In the genomic region with DNA sequence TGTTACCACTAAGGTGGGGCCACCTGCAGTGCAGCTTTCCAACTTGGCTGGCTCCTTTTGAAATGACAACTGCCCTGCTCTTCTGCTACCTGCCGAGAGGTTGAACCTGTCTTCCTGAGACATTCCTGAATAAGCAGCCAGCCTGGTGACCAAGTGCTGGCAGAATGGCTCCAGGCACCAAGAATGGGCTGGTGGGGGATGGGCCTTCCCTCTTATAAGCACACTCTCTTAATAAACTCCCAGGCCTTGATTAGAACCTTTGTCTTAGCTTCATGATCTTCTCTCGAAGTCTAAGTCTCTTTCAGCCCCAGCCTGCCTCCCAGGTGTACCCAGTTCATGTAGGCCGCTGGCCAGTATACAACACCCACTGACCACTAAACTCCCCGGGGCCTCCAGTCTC, we compare ENCODE assay signal across 10 mouse cellular contexts. TPM values are rescaled to one million over a fixed set of nuclear protein-coding genes. Genes with fewer than 3 reads are reported as not detected.
DNase-seq lines count a peak whose midpoint lies in the region; TF ChIP-seq lines count a peak whose summit lies in the region.
"Not testable (repeated sequence)": the region's sequence is repeated elsewhere in the genome, so short reads cannot be mapped to it uniquely, and the experiment has no call there.
"Had no signal": no experiment of that assay in that cellular context is flagged by ENCODE, and none has a peak within 500 bp of the region (broad histone marks: within the 10 kb centered on the region; RNA-seq: fewer than 3 reads in every experiment).

No protein-coding gene starts in this region.

- dilution Hi-C loops in CH12.LX (cut with MboI; ENCODE audit: extremely low pct_ligation_motif_present, extremely low pct_unique_long_range_greater_than_20kb, low sequenced_read_pairs), result not testable (repeated sequence)

- H3K9ac ChIP-seq in CH12.LX (ENCODE audit: insufficient read depth, low read depth), result not testable (repeated sequence)

- H3K27ac ChIP-seq in CH12.LX (ENCODE audit: insufficient read depth, low read depth) (peak overlapping the region; percentile 12; the same call in 1 of the 2 replicates), macrophage (peak overlapping the region; percentile 84)
- H3K27ac ChIP-seq in bone marrow macrophage, adult 2 months (ENCODE audit: insufficient read depth, low read depth, low read length), result peak overlapping the region; percentile 93

- WGBS in macrophage (ENCODE audit: missing documents), result 95% methylated on average over 3 of the region's 4 CpGs

- TF ChIP-seq RAD21 in CH12.LX (IDR thresholded peaks at IDR 0.05; ENCODE audit: low read depth, low read length), result not testable (repeated sequence)

- not testable (repeated sequence) for H3K4me2 ChIP-seq in CH12.LX (ENCODE audit: insufficient read depth, low read depth, poor library complexity, severe bottlenecking)

- not testable (repeated sequence) for DNase-seq in CH12.LX (ENCODE audit: extremely low read depth)
- DNase-seq in R1 (ENCODE audit: low read depth, low spot score) (peak; percentile 52), ZHBTc4 (ENCODE audit: low read depth, low spot score) (peak; percentile 54)
- peak; percentile 61 for DNase-seq in heart, adult 11 months

- not testable (repeated sequence) for H3K36me3 ChIP-seq in CH12.LX (replicated peaks in 1 of 2; ENCODE audit: control insufficient read depth in 1 of 2, insufficient read depth in 1 of 2, low read length in 1 of 2); macrophage (ENCODE audit: inconsistent target)

- H3K9me3 ChIP-seq in CH12.LX (replicated peaks; ENCODE audit: low read length), result not testable (repeated sequence)

- not testable (repeated sequence) for TF ChIP-seq POLR2A in CH12.LX (IDR thresholded peaks at IDR 0.05; ENCODE audit: low read depth, low read length); bone marrow macrophage, adult 2 months (IDR thresholded peaks at IDR 0.05; ENCODE audit: borderline replicate concordance, low read depth, low read length)

- not testable (repeated sequence) for TF ChIP-seq CTCF in CH12.LX (conservative IDR thresholded peaks at IDR 0.05 in 1 of 2, IDR thresholded peaks at IDR 0.05 in 1 of 2; ENCODE audit: low read depth in 2 of 2, low read length in 2 of 2); bone marrow macrophage, adult 2 months (IDR thresholded peaks at IDR 0.05; ENCODE audit: low read depth, low read length)

- not testable (repeated sequence) for TF ChIP-seq EP300 in CH12.LX (IDR thresholded peaks at IDR 0.05; ENCODE audit: low read length)

- H3K4me3 ChIP-seq in CH12.LX (replicated peaks in 1 of 3; ENCODE audit: low read depth in 2 of 3, low read length in 2 of 3, poor library complexity in 1 of 3); bone marrow macrophage, adult 2 months (ENCODE audit: insufficient read depth, low read length); macrophage (ENCODE audit: inconsistent target): not testable (repeated sequence)

- not testable (repeated sequence) for H3K79me2 ChIP-seq in CH12.LX (replicated peaks; ENCODE audit: control insufficient read depth, extremely low read depth, insufficient read depth, poor library complexity, severe bottlenecking); macrophage (ENCODE audit: inconsistent target)

- peaks cover 2 to 22% of the 10 kb centered on the region in 2 experiments; a peak in 3 of 4 replicates for H3K4me1 ChIP-seq in CH12.LX (ENCODE audit: control insufficient read depth in 1 of 2, insufficient read depth in 2 of 2)
- peaks cover 22% of the 10 kb centered on the region for H3K4me1 ChIP-seq in bone marrow macrophage, adult 2 months (ENCODE audit: control insufficient read depth, insufficient read depth, low read length)

- not testable (repeated sequence) for H3K27me3 ChIP-seq in CH12.LX (replicated peaks)

- in situ Hi-C loops in CH12.LX (cut with MboI; ENCODE audit: low pct_ligation_motif_present, low pct_unique_long_range_greater_than_20kb, low sequenced_read_pairs), result not testable (repeated sequence)

RNA-seq across cellular contexts. Expression of a gene that starts 40.5 kb away (rescaled TPM):
- 14.2 and 18.5 TPM in 2 replicates for total RNA-seq in CH12.LX (2012; rRNA removed)
- 32.0 and 36.9 TPM in 2 replicates for total RNA-seq in CH12.LX (2014; rRNA removed)
- polyA plus RNA-seq in CH12.LX (2012; ENCODE audit: insufficient read length, low read depth), result 35.7 and 36.2 TPM in 2 replicates
- 101 and 107 TPM in 2 replicates for polyA plus RNA-seq in bone marrow macrophage, adult 2 months (2012; ENCODE audit: insufficient read depth, insufficient read length, missing spikeins)
- 100 to 1,000 TPM in 4 of 26 experiments, 10 to 100 TPM in 22; 39.3 to 129 (median 67.8) TPM for total RNA-seq in macrophage (2018; cell fraction: chromatin; rRNA removed)
- 100 to 1,000 TPM in 4 of 26 experiments, 10 to 100 TPM in 22; 42.0 to 109 (median 78.0) TPM for total RNA-seq in macrophage (2018; cell fraction: cytosol; rRNA removed)
- 100 to 1,000 TPM in 2 of 26 experiments, 10 to 100 TPM in 24; 42.9 to 113 (median 70.4) TPM for total RNA-seq in macrophage (2018; cell fraction: nucleus; rRNA removed)
- polyA plus RNA-seq in macrophage (2018), result 77.4 to 167 TPM (median 84.9 TPM) in 3 replicates

RNA-seq across cellular contexts. Expression of a gene that starts 44.4 kb away (rescaled TPM):
- 0.04 TPM in 2 replicates for total RNA-seq in CH12.LX (2012; rRNA removed)
- total RNA-seq in CH12.LX (2014; rRNA removed), result 0.07 and 0.11 TPM in 2 replicates
- 0.07 TPM in 1 of 2 replicates, not detected in the other for polyA plus RNA-seq in CH12.LX (2012; ENCODE audit: insufficient read length, low read depth)
- 1.1 and 1.4 TPM in 2 replicates for polyA plus RNA-seq in bone marrow macrophage, adult 2 months (2012; ENCODE audit: insufficient read depth, insufficient read length, missing spikeins)
- total RNA-seq in macrophage (2018; cell fraction: chromatin; rRNA removed), result 1 to 10 TPM in 4 of 26 experiments, under 1 TPM in 14, not detected in 8; 0.21 to 2.3 (median 0.56) TPM
- total RNA-seq in macrophage (2018; cell fraction: cytosol; rRNA removed), result 1 to 10 TPM in 12 of 26 experiments, under 1 TPM in 14; 0.14 to 1.9 (median 0.72) TPM
- total RNA-seq in macrophage (2018; cell fraction: nucleus; rRNA removed), result 1 to 10 TPM in 3 of 26 experiments, under 1 TPM in 19, not detected in 4; 0.12 to 2.2 (median 0.51) TPM
- polyA plus RNA-seq in macrophage (2018), result 0.98 to 1.6 TPM (median 1.5 TPM) in 3 replicates
- total RNA-seq: G1E, MEL had no signal
- polyA plus RNA-seq: activated CD4-positive, CD25-positive, alpha-beta regulatory T cell, adult 4 months; Patski had no signal

Comparison
In these comparisons a context has a peak if more than half of its experiments do, and no peak if none do; other contexts are left out.
1. H3K27ac ChIP-seq: peak in every context shown above with its lines; median percentile 93 in bone marrow macrophage, adult 2 months; 84 in macrophage; 12 in CH12.LX.